Mouse (Mus musculus): ENCODE results near the gene 2310034G01Rik. TPM values are rescaled to one million over a fixed set of nuclear protein-coding genes. Genes with fewer than 3 reads are reported as not detected.

Gene 2310034G01Rik
- polyA plus RNA-seq, 1 experiment, result 3.4 TPM

DNA sequence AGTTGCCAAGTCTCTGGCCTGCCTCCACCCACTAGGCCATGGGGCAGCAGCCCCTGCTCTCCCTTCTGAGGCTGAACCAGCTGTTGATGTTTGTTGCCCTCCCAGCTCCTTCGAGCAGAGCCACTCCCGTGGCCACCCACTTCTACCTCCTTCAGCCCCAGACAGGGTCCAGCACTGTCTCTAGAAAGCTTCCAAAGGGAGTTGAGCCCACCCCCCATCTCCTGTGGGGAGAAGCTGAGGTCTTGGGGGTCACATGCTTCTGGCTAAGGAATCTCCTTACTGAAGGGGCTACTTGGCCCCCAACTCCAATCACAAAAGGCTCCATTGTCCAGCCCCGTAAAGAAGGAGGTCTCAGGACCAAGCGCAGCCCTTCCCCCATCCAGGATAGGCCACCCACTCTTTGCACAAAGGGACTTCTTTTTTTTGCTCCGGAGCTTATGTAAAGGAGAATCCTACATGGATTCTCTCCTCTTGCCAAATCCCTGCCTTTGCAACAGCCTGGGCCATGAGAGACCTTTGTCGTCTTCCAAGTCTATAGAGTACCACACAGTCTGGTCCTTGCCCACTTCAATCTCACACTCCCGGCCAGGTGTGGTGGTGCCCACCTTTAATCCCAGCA lies 17.3 kb downstream of the 2310034G01Rik start:
- Histone ChIP-seq H3K27me3 (ENCODE audit: control insufficient read depth, insufficient read depth, low read length) (no peaks in the 10 kb centered on the region), H3K4me1 (ENCODE audit: control insufficient read depth, insufficient read depth, insufficient read length, low read length) (peaks cover 5% of the 10 kb centered on the region), H3K27ac (ENCODE audit: insufficient read depth, low read depth, low read length) (no peak overlapping the region), H3K4me3 (ENCODE audit: low read depth, low read length) (no peak overlapping the region), H3K36me3 (ENCODE audit: control insufficient read depth, insufficient read depth, low read length) (peaks cover 11% of the 10 kb centered on the region; the same call in 1 of the 2 replicates)
- 80% methylated on average over 7 of the region's 7 CpGs for WGBS
- TF ChIP-seq CTCF (IDR thresholded peaks at IDR 0.05; ENCODE audit: extremely low read depth, insufficient read length, insufficient replicate concordance, low read depth, low read length), result no peak
- no peak for TF ChIP-seq POLR2A (IDR thresholded peaks at IDR 0.05; ENCODE audit: low read depth, low read length)

DNA sequence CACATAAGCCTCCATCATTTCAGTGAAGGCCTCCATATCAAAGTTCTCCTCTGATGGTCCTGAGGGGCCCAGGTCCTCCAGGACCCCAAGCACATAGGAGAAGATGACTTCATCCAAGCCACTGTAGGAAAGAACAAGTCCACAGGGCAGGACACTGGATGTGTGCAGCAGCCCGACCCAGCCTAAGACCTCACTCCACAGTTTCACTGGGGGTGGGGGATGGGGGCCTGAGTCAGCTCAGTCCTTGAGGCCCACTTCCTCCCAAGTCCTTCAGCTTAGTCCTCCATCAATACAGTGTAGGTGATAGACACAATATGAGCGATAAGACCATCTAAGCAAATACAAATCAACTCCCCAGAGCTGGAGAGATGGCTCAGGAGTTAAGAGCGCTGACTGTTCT lies 18.2 kb downstream of the 2310034G01Rik start:
- Histone ChIP-seq H3K4me1 (ENCODE audit: control insufficient read depth, insufficient read depth, insufficient read length, low read length) (peaks cover 12% of the 10 kb centered on the region), H3K4me3 (ENCODE audit: low read depth, low read length) (no peak overlapping the region), H3K27me3 (ENCODE audit: control insufficient read depth, insufficient read depth, low read length) (no peaks in the 10 kb centered on the region), H3K27ac (ENCODE audit: insufficient read depth, low read depth, low read length) (no peak overlapping the region), H3K36me3 (ENCODE audit: control insufficient read depth, insufficient read depth, low read length) (peaks cover 11% of the 10 kb centered on the region; the same call in 1 of the 2 replicates)
- TF ChIP-seq POLR2A (IDR thresholded peaks at IDR 0.05; ENCODE audit: low read depth, low read length) (no peak), CTCF (IDR thresholded peaks at IDR 0.05; ENCODE audit: extremely low read depth, insufficient read length, insufficient replicate concordance, low read depth, low read length) (no peak)
- 87% methylated on average over 3 of the region's 3 CpGs for WGBS

DNA sequence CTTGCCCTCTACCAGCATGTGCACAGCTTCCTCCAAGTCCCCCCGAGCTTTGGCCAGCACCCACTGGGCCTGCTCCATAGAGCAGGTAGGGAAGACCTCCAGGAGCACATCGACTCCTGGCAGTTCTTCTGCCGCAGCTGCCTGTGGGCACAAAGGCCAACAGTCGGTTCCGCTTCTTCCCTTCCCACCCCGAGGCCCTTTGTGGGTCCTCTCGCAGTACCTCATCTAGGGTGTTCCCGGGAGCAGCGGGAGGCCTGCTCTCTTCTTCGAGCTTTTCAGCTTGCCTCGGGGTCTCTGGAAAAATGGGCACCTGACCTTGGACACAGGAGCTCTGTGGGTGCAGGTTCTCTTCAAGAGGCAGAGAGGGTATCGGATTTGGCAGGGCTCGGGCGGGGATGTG lies 18.8 kb downstream of the 2310034G01Rik start:
- Histone ChIP-seq H3K27me3 (ENCODE audit: control insufficient read depth, insufficient read depth, low read length) (no peaks in the 10 kb centered on the region; the same call in 1 of the 2 replicates), H3K36me3 (ENCODE audit: control insufficient read depth, insufficient read depth, low read length) (peaks cover 11% of the 10 kb centered on the region; the same call in 1 of the 2 replicates), H3K4me3 (ENCODE audit: low read depth, low read length) (no peak overlapping the region), H3K27ac (ENCODE audit: insufficient read depth, low read depth, low read length) (no peak overlapping the region), H3K4me1 (ENCODE audit: control insufficient read depth, insufficient read depth, insufficient read length, low read length) (peaks cover 15% of the 10 kb centered on the region)
- TF ChIP-seq CTCF (IDR thresholded peaks at IDR 0.05; ENCODE audit: extremely low read depth, insufficient read length, insufficient replicate concordance, low read depth, low read length) (no peak), POLR2A (IDR thresholded peaks at IDR 0.05; ENCODE audit: low read depth, low read length) (no peak)
- WGBS, result 93% methylated on average over 14 of the region's 14 CpGs

DNA sequence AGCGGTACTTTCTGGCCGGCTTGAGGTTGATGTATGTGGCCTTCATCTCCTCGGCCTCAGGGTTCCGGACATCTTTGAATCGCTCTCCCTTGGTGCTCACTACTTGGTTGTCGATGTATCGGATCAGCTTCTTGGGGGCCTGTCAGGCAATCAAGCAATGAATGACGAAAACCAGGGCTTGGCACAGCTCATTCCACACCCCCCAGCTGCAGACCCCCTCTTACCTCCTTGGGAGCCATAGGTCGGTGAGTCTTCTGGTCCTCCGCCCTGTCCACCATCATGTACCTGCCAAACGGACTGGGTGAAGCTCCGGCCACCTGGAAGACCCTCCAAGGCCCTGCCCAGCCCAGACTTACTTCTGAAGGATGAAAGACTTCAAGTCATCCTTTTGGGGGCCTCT lies 19.4 kb downstream of the 2310034G01Rik start:
- 92% methylated on average over 12 of the region's 12 CpGs for WGBS
- Histone ChIP-seq H3K27me3 (ENCODE audit: control insufficient read depth, insufficient read depth, low read length) (peaks cover 4% of the 10 kb centered on the region; the same call in 1 of the 2 replicates), H3K4me3 (ENCODE audit: low read depth, low read length) (no peak overlapping the region), H3K36me3 (ENCODE audit: control insufficient read depth, insufficient read depth, low read length) (peaks cover 11% of the 10 kb centered on the region; the same call in 1 of the 2 replicates), H3K4me1 (ENCODE audit: control insufficient read depth, insufficient read depth, insufficient read length, low read length) (peaks cover 15% of the 10 kb centered on the region), H3K27ac (ENCODE audit: insufficient read depth, low read depth, low read length) (no peak overlapping the region)
- no peak for TF ChIP-seq POLR2A (IDR thresholded peaks at IDR 0.05; ENCODE audit: low read depth, low read length)
- TF ChIP-seq CTCF (IDR thresholded peaks at IDR 0.05; ENCODE audit: extremely low read depth, insufficient read length, insufficient replicate concordance, low read depth, low read length), result no peak

DNA sequence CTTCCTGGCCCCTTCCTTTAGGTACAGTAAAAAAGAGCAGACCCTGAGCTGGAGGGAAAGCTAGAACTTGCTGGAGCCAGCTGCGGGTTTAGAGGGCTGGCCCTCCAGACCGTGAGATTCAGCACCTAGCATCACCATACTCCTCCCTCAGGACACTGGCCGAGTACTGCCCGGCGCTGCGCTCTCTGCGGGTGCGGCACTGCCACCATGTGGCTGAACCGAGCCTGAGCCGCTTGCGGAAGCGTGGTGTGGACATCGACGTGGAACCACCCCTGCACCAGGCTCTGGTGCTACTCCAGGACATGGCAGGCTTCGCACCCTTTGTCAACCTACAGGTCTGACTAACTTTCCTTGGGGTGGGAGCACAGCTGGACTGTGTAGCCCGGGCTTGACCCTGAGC lies 20.2 kb downstream of the 2310034G01Rik start:
- H3K36me3 ChIP-seq (ENCODE audit: control insufficient read depth, insufficient read depth, low read length), result peaks cover 11% of the 10 kb centered on the region; the same call in 1 of the 2 replicates
- 6% methylated on average over 16 of the region's 16 CpGs for WGBS
- H3K27ac ChIP-seq (ENCODE audit: insufficient read depth, low read depth, low read length), result no peak overlapping the region
- H3K4me1 ChIP-seq (ENCODE audit: control insufficient read depth, insufficient read depth, insufficient read length, low read length), result peaks cover 15% of the 10 kb centered on the region
- peaks cover 7% of the 10 kb centered on the region; the same call in 1 of the 2 replicates for H3K27me3 ChIP-seq (ENCODE audit: control insufficient read depth, insufficient read depth, low read length)
- H3K4me3 ChIP-seq (ENCODE audit: low read depth, low read length), result no peak overlapping the region
- no peak for TF ChIP-seq POLR2A (IDR thresholded peaks at IDR 0.05; ENCODE audit: low read depth, low read length)
- TF ChIP-seq CTCF (IDR thresholded peaks at IDR 0.05; ENCODE audit: extremely low read depth, insufficient read length, insufficient replicate concordance, low read depth, low read length), result peak; percentile 75

DNA sequence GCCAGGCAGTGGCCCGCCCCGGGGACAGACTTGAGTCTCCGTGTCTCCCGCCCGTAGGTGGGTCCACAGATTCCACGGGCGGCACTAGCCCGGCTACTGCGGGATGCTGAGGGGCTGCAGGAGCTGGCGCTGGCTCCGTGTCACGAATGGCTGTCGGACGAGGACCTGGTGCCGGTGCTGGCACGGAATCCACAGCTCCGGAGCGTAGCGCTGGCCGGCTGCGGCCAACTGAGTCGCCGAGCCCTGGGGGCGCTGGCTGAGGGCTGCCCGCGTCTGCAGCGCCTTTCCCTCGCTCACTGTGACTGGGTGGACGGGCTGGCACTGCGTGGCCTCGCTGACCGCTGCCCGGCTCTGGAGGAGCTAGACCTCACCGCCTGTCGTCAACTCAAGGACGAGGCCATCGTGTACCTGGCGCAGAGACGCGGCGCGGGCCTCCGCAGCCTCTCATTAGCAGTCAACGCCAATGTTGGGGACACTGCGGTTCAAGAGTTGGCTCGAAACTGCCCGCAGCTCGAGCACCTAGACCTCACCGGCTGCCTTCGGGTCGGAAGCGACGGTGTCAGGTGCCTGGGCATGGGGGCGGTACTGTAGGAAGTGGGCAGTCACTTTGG lies 21.0 kb downstream of the 2310034G01Rik start:
- peaks cover 11% of the 10 kb centered on the region; the same call in 1 of the 2 replicates for H3K36me3 ChIP-seq (ENCODE audit: control insufficient read depth, insufficient read depth, low read length)
- WGBS, result 2% methylated on average over 54 of the region's 54 CpGs
- H3K4me3 ChIP-seq (ENCODE audit: low read depth, low read length), result peak overlapping the region; percentile 69
- H3K27ac ChIP-seq (ENCODE audit: insufficient read depth, low read depth, low read length), result peak overlapping the region; percentile 87
- peaks cover 11% of the 10 kb centered on the region; the same call in 1 of the 2 replicates for H3K27me3 ChIP-seq (ENCODE audit: control insufficient read depth, insufficient read depth, low read length)
- H3K4me1 ChIP-seq (ENCODE audit: control insufficient read depth, insufficient read depth, insufficient read length, low read length), result peaks cover 15% of the 10 kb centered on the region
- TF ChIP-seq POLR2A (IDR thresholded peaks at IDR 0.05; ENCODE audit: low read depth, low read length) (no peak), CTCF (IDR thresholded peaks at IDR 0.05; ENCODE audit: extremely low read depth, insufficient read length, insufficient replicate concordance, low read depth, low read length) (no peak)
